Mouse (Mus musculus): Measurements from ENCODE around the gene Rhot2.

Gene Rhot2

DNA sequence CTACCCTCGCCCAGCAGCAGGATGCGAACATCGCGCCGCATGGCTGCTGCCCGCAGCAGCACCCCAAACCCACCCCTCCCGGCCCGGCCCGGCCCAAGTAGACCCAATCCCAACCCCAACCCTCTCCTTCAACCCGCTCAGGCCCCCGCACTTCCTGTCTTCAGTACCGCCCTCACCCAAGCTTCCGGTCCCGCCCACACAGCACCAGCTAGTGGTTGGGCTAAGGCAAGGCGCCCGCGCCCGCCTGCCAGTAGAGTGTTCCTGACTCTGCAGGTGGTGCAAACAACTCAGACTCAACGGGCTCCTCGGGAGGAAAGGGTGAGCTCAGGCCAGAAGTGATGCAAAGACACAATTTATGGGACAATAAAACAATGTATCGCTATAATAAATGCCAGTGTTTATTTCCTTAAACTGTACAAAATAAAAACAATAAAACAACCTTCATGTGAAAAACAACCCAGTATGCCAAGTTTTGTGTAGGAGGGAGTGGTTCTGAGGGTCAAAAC lies at the start of gene Rhot2:
Gene Rhot2, minus strand, starts transcription at position 456 of the 506 bp plus-strand sequence.
- DNase-seq (ENCODE audit: low spot score in 2 of 2), result peak; percentile 89 to 90

DNA sequence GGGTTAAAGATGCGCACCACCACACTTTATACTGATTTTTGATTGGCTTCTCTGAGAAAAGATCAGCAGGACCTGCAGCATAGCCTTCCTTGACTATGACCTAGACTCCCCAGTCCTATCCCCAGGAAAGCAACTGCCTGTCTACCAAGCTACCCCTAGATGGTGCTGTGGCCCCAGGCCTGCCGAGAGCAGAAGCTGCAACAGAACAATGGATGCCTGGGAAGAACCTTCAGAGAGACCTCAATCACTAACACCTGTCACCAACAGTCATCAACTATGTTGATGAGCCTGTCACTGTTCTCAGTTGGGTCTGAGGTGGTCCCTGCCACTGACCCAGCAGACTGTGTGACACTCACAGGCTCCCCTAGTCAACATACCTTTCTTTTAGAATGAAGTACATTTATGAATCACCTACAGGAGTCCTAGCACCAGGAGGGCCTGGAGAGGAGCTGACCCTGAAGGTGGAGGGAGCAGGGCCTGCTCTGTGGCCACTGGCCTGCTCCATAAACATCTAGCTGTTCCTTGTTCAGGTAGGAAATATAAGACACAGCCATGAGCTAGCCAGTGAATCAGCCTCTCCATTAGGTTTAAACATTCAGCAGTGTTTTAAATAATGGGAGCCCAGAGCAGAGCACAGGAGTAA lies 49.4 kb upstream of the Rhot2 start:
- DNase-seq (ENCODE audit: low spot score in 2 of 2), result no peak

DNA sequence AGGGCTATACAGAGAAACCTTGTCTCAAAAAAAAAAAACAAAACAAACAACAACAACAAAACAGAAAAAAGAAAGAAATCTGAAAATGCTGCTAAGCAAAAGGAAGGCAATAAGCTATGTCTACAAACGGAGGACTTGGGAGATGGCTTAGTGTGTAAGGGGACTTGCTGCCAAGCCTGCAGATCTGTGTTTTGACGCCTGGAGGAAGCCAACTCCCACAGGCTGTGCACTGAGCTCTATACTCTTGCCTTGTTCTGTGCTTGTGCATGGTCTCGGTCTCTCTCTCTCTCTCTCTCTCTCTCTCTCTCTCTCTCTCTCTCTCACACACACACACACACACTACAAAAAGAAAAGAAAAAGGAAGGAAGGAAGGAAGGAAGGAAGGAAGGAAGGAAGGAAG lies 44.2 kb upstream of the Rhot2 start:
- no peak for DNase-seq (ENCODE audit: low spot score in 2 of 2)

DNA sequence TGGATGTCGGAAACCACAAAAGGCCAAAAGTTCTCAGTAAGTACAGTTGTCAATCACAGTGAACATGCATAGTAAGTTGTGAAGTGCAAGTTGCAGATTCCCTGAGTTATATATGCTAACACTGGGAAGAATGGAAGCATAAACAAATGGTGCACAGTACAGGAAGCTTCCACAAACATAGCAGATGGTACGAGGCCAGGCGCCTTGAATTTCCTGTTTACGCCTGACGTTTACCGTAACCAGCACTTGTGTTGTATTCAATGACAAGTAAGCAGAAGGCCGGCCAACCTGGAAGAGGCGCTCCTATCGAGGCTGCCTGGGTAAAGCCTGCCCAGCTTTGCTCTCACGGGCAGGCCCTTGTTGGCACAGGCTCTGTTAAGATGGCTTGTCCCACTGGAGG lies 42.8 kb upstream of the Rhot2 start:
- DNase-seq (ENCODE audit: low spot score in 2 of 2), result no peak

DNA sequence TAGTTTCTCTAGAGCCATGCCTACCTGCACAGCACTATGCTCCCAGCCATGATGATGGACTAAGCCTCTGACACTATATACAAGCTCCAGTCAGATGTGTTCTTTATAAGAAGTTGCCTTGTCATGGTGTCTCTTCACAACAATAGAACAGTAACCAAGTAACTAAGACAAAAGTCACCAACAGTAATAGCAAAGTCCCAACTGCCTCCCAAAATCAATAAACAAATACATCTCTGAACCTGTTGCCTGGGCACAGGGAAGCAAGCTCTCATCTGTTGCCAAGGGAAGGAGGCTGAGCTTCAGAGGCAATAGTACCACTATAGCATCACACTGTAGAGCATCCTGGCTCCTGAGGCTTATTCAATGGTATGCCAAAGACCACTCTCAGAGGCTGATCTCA lies 42.2 kb upstream of the Rhot2 start:
- no peak for DNase-seq (ENCODE audit: low spot score in 2 of 2)

DNA sequence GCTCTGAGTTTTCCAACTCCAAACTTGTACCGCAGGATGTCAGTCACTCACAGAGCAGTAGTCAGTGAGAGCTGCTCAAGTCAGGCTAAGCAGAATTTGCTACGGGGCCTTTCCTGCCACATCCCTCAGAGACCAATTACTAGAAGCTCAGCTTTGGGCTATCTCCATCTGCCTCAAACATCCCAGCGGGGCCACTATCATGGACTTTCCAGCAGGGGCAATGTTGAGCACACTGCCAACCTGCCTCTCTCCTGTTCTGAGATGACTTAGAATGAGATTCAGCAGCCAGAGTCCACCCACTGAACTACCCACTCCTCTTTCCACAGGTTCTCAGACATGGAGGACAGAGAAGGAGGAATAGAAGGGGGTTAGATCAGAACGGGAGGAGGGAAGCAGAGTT lies 41.0 kb upstream of the Rhot2 start:
- no peak for DNase-seq (ENCODE audit: low spot score in 2 of 2)

DNA sequence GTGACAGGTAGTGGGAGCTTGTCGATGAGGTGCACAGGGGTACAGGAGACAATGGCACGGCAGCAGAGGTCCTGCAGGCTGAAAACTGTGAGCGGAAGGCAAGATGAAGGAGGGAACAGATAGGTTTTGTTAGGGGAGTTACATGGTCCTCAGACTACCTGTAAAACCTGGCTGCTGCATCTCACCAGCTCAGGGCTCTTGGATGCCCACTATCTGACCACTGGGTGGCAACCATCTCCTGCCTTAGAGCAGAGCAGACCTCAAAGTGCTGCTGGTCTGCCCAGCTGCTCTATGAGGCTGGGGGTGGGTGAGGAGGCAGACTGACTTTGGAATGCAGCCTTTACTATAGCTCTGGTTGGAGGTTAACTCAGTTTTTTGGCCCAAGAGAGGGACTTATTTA lies 39.2 kb upstream of the Rhot2 start:
- DNase-seq (ENCODE audit: low spot score in 2 of 2), result no peak

DNA sequence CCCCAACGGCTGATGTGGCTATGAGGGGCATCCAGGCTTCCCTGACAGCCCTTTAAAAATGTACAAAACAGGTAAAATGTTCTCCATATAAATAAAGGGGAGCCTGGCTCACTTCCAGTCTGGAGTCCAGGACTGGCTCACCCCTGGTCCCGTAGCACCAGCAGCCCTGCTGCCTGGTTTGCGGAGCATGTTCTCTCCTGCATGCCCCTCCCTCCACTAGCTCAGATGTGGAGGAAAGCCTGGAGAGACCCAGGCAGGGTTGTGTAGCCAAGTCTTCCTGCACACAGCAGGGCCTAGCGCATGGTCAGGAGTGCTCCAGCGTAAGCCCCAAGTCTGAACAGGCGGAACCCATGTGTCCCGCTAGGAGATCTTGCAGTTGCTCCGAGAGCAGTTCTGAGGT lies 38.6 kb upstream of the Rhot2 start:
- DNase-seq (ENCODE audit: low spot score in 2 of 2), result no peak

DNA sequence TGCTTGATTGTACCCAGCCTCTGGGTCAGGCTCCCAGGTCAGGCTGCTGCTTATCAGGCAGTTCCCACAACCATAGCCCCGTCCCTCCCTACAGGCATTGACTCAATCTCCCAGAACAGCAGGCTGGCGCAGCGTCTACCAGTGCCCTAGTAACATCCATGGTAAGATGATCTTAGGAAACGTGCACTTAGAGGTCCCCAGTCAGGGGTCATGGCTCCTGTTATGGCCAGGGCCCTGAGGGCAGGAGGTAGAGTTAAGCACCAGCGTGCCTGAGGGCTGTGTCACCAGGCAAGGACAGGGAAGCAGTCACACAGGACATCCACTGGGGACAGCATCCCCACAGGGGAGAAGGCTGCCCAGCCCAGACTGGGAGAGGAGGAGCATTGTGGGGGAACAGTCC lies 37.7 kb upstream of the Rhot2 start:
- DNase-seq (ENCODE audit: low spot score in 2 of 2), result no peak

DNA sequence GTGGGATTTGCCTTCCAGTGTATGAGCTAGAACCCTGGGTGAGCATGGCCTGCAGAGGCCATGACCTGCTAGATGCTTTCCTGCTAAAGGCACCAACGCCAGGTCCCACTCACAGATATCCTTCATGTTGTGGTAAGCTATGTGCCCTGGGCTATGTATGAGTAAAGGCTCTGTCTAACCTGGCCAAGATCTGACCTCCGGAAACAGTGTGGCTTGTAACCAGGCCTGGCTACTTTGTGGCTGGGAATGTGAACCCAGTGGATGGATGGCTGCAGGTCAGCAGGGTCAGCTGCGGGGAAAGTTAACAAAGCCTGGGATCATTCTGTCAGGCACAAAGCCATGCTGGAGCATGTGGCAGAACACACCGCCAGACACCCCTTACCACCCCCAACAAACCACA lies 37.0 kb upstream of the Rhot2 start:
- no peak for DNase-seq (ENCODE audit: low spot score in 2 of 2)

DNA sequence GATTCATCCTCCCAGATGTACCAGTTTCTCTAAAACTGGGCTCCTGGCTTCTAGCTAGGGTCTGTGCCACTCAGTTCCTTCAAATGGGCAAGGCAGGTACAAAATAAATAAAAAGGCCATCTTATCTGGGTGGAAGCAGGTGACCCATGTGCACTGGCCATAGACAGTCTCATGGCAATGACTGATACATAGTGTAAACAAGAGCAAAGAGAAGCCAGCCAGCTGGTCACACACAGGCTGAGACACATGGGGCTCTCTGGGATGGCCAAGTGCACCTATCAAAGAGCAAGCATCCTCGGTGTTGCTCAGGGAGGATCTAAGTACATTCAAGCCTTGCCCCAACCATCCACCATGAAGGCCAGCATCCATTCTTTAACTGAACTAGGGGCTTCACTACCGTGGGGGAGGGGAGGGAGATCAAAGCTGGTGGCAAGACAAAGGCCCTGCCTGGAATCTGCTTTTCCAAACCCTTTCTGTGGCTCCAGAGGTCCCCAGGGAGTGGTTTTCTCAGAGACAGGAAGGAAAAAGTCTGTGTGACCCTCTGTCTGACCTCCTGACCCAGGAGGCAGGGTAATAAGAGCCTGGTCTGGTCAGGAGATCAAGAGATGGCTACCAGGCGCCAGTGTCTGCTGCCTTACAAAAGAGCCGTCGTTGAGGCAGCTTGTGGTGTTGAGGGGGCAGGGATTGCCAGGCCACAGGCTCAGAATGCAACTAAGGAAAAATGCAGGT lies 36.4 kb upstream of the Rhot2 start:
- DNase-seq (ENCODE audit: low spot score in 2 of 2), result no peak

DNA sequence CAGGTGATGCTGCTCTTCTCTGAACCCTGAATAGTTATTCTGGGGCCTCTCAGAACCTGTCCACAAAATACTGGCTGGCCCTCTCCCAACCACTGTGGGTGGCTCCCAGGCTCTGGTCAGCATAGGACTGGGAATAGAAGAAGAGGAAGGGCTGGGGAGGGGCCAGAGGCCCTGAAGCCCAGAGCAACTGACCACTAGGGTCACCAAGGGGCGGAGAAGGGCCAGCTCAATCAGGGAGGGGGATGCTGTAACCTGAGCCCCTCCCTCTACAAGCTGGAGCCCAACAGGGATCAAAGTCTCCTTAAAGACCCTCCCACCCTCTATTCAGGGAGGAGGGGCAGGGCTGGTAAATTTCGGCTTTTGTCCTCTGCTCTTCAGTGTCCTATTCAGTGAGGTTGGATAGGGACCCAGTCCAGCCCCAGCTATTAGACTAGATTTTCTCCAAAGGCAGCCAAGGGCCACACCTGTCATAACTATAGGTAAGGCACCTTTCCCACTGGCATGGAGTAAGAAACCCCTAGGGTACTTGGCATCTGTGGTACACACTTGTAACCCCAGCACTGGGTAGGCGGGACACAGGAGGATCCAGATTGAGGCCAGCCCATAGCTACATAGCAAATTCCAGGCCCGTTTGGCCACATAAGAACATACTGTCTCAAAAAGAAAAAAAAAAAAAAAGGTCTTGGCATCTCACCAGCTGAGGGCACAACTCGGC lies 35.7 kb upstream of the Rhot2 start, which contains the start of gene Wfikkn1:
Gene Wfikkn1, minus strand, starts transcription at position 663 of the 715 bp plus-strand sequence.
- no peak for DNase-seq (ENCODE audit: low spot score in 2 of 2)

DNA sequence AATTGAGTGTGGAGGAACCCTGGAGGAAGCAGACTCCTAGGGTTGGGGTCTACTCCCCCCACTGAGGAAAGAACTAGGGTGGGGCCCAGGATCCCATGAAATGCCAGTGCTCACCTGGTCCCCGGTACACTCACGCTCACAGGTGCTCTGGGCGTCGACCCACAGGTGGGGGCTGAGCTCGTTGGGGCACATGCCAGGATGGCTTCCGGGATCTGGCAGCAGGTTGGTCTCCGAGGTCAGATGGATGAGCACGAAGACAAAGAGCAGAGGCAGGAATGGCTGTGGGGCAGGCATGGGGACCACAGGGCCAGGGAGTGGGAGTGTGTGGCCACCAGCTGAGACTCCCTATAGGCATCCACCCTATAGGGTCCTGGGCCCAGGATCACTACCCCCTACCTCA lies 35.1 kb upstream of the Rhot2 start:
- no peak for DNase-seq (ENCODE audit: low spot score in 2 of 2)

DNA sequence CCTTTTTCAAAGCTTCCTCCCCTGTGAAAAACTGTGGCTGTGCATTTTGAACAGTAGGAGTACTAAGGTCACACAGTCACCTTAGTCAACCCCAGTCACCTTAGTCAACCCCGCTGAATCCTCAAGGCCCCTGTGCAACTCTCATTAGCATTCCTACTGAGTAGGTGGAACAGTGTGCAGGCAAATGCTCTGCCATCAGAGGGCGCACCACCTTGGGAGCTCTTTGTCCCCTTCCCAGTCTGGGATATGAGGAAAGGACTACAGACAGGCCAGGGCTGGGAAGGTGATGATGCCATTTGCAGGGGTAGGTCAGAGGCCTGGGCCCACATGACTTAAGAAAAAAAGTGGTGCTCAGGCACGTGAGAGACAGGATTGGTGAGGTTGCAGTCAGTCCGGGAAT lies 34.6 kb upstream of the Rhot2 start:
- DNase-seq (ENCODE audit: low spot score in 2 of 2), result no peak

DNA sequence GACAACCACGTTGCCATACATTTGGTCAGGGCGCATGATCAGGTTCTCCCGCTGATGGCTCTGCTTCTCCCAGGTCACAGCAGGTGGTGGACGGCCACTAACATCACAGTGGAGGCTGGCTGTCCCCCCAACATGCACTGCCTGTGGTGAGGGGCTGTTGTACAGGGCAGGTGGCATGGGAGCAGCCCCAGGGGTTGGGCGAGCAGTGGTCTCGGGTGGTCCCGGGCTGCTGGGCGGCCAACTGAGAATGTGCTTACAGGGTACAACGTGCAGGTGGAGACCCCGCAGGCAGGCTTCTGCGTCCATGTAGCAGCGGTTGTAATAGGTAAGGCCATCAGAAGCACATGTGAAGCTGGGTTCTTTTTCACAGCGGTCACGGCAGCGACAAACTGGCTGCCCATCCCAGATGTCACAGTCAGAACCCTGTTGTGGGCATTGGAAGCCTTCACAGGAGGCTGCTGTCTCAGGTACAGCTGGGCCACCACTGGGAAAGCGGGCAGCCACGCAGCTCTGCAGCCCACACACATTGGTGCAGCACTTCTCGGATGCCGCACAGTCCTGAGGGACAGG lies 34.0 kb upstream of the Rhot2 start:
- DNase-seq (ENCODE audit: low spot score in 2 of 2), result no peak

DNA sequence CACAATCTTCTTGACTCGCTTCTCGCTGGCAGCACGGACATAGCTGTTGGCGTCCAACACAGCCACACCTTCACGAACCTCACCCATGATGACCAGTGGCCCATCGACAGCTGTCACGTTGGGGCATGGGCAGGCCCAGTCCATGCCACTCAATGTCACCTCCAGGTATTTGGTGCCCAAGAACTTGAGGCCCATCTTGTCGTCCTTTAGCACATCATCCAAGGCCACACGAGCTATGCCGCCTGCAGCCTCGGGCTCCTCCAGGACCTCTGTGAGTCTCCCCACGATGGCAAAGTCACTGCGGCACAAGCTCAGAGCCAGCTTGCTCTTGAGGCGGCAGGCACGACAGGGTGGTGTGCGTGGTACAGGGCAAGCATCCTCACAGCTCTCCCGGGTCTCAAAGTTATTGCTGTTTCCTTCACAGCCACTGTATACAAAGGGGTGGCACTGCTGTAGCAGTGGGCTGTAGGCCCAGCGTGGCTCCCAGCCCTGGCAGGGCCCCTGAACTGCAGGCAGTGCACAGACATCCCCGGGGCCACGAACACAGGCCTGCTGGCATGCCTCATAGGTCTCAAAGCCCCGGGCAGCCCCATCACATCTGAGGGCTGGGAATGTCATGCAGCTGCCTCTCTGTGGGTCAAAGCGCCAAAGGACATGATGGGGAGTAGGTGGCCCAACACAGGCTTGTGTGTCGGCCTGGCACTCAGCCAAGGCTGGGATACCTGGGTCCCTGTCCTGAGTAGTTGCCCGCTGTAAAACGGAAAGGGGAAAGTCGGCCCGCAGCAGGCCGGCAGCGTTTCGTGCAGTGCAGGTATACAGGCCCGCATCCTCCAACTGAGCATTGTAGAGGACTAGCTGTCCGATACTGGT lies 33.3 kb upstream of the Rhot2 start:
- no peak for DNase-seq (ENCODE audit: low spot score in 2 of 2)

DNA sequence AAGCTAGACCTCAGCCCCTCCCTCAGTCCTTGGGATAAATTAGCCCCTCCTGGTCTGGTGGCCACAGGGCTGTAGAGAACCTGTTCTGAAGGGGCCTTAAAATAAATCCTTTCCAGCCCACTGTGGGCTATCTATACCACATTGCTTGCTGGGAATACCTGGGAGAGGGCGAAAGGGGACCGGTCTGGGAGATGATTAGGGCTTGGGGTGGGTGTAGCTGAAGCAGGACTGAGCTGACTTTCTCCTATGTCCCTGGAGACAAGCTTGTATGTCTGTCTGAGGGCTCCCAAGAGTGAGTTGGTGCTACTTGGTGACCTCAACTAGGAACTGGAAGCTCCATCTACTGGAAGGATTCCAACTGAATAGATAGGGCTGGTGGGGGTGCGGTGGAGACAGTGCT lies 32.4 kb upstream of the Rhot2 start:
- DNase-seq (ENCODE audit: low spot score in 2 of 2), result no peak

DNA sequence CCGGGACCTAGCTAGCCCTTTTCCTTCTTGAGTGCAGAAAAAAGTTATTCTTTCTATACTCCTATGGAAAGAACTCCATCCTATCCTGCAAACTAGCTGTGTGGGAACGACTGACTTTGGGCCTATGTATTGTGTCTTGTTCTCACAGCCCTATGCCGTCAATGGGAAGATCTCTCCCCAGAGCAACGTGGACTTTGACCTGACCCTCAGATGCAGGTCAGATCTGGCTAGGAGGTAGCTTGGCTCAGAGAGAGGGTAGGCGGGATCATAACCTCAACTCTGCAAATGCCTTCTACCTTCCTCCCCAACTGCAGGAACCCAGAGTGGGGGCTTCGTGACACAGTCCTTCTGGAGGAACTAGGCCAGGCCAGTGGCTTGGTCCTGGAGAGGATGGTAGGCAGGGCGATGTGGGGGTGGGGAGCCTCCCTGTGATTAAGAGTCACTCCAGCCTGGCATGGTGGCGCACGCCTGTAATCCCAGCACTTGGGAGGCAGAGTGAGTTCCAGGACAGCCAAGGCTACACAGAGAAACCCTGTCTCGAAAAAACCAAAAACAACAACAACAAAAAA lies 31.8 kb upstream of the Rhot2 start:
- no peak for DNase-seq (ENCODE audit: low spot score in 2 of 2)

DNA sequence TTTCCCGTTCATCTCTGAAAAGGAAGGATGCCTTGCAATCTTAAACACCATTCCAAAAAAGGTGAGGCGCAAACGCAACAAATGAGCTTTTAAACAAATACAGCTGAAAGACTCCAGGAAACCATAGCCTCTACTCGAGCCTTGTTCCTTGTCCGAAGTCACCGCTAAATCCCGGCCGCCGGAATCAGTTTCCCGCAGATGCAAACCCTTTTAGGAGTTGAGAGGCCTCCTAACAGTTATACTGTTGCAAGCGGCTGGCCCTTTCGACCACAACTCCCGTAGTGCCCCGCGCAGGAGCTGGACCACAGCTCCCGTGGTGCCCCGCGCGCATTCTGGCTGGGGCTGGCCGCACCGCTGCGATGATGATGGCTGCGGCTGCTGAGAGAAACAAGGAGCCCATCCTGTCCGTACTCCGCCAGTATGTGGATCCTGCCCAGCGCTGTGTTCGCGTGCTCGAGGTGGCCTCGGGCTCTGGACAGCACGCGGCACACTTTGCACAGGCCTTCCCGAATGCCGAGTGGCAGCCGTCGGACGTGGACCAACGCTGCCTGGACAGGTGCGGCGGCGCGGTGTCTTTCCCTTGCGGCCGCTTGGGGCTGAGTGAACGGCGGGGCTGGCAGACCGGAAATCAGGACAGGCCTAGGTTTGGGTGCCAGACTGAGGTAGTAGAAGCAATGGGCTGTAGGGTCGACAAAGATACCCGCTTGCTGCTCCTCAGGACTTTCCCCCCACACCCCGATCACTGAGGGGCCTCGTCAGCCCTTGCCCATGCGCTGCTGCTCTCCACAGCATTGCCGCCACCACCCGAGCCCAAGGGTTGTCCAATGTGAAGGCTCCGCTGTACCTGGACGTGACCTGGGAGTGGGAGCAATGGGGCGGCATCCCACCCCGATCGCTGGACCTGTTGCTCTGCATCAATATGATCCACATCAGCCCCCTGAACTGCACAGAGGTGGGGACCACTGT lies 30.8 kb upstream of the Rhot2 start:
- DNase-seq (ENCODE audit: low spot score in 2 of 2), result peak; percentile 84 to 88

DNA sequence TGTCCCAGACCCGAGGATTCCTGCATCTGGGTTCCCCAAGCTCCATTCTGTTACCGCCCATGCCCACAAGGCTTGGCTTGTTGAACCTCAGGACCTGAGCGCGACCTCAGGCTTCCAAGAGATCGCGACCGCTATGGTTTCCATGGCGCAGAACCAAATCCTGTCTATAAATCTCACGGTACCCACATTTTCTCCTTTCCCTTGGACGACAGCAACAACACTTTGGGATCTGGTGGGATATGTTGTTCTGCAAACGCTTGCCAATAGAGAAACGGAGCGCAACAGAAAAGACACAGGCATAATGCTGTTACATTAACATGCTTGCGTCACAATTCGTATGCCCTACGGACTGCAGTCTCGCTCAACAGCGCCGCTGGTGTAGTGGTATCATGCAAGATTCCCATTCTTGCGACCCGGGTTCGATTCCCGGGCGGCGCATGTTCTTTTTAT lies 30.1 kb upstream of the Rhot2 start, which contains the start of gene Mettl26:
Gene Mettl26, plus strand, starts transcription at position 354 of the 450 bp plus-strand sequence.
- DNase-seq (ENCODE audit: low spot score in 2 of 2), result peak; percentile 93 to 100

All from frontal cortex, postnatal 14 days (tissue).